Mouse (Mus musculus): ENCODE measurements at regions not wholly inside any gene's neighbourhood (a gene's known extent, or its start where the extent isn't known, plus 50 kb on each side); places are given as distances from the start of the nearest gene placed in this dataset.

GRCm38 (mm10) chr10:83945503-83945902 lies 222.8 kb downstream of the 1500009L16Rik start:
- no peak overlapping the region for H3K9ac ChIP-seq
- H3K4me1 ChIP-seq, result no peaks in the 10 kb centered on the region
- no peak overlapping the region for H3K4me3 ChIP-seq
- H3K36me3 ChIP-seq (replicated peaks), result no peaks in the 10 kb centered on the region
- no peak overlapping the region for H3K4me2 ChIP-seq
- no peaks in the 10 kb centered on the region for H3K9me3 ChIP-seq
- ATAC-seq (replicated peaks), result no peak
- 87% methylated on average over 9 of the region's 9 CpGs for WGBS
- H3K27me3 ChIP-seq (replicated peaks), result no peaks in the 10 kb centered on the region
- no peak overlapping the region for H3K27ac ChIP-seq

GRCm38 (mm10) chr10:83946186-83947176 lies 223.8 kb downstream of the 1500009L16Rik start:
- no peak for ATAC-seq (replicated peaks)
- WGBS, result 75% methylated on average over 11 of the region's 11 CpGs
- H3K27ac ChIP-seq, result no peak overlapping the region

GRCm38 (mm10) chr10:83957118-83957759 lies 234.6 kb downstream of the 1500009L16Rik start:
- WGBS, result 68% methylated on average over 18 of the region's 18 CpGs
- ATAC-seq (replicated peaks), result no peak
- Histone ChIP-seq H3K36me3 (replicated peaks) (no peaks in the 10 kb centered on the region), H3K4me3 (no peak overlapping the region), H3K4me1 (no peaks in the 10 kb centered on the region), H3K9ac (no peak overlapping the region), H3K27me3 (replicated peaks) (no peaks in the 10 kb centered on the region), H3K9me3 (no peaks in the 10 kb centered on the region), H3K4me2 (no peak overlapping the region), H3K27ac (no peak overlapping the region)

More at GRCm38 (mm10) chr10:83946186-83947176, 223.8 kb downstream of the 1500009L16Rik start:
- Histone ChIP-seq H3K4me3 (no peak overlapping the region), H3K9ac (no peak overlapping the region), H3K4me1 (no peaks in the 10 kb centered on the region), H3K9me3 (no peaks in the 10 kb centered on the region), H3K36me3 (replicated peaks) (no peaks in the 10 kb centered on the region), H3K27me3 (replicated peaks) (no peaks in the 10 kb centered on the region), H3K4me2 (no peak overlapping the region)

DNA sequence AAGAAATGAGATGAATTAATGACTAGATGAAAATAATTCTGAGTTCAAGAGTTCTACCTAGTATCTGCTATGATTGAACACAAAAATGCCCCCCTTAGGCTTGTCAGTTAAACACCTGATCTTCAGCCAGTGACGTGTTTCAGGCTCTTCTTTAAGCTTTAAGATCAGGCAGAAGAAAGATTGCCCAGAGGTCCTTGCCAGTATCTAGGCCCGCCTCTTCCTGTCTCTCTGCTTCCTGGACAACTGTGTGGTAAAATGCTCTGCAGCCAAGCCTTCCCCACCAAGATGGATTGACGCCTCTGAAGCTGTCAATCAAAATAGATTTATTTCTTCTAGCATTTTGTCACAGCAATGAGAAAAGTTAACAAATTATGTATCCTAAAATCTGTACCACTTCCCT lies 235.7 kb downstream of the 1500009L16Rik start:
- H3K36me3 ChIP-seq (replicated peaks), result no peaks in the 10 kb centered on the region
- H3K27ac ChIP-seq, result no peak overlapping the region
- H3K9me3 ChIP-seq, result no peaks in the 10 kb centered on the region
- no peak overlapping the region for H3K4me2 ChIP-seq
- WGBS, result 84% methylated on average over 3 of the region's 3 CpGs
- no peak overlapping the region for H3K4me3 ChIP-seq
- H3K27me3 ChIP-seq (replicated peaks), result no peaks in the 10 kb centered on the region
- no peaks in the 10 kb centered on the region for H3K4me1 ChIP-seq
- H3K9ac ChIP-seq, result no peak overlapping the region
- no peak for ATAC-seq (replicated peaks)

GRCm38 (mm10) chr10:83958826-83959225 lies 236.2 kb downstream of the 1500009L16Rik start:
- WGBS, result 83% methylated on average over 2 of the region's 2 CpGs
- ATAC-seq (replicated peaks), result no peak
- no peak overlapping the region for H3K27ac ChIP-seq
- no peaks in the 10 kb centered on the region for H3K4me1 ChIP-seq
- H3K9me3 ChIP-seq, result no peaks in the 10 kb centered on the region
- no peaks in the 10 kb centered on the region for H3K36me3 ChIP-seq (replicated peaks)
- no peak overlapping the region for H3K4me2 ChIP-seq
- H3K4me3 ChIP-seq, result no peak overlapping the region
- H3K9ac ChIP-seq, result no peak overlapping the region
- no peaks in the 10 kb centered on the region for H3K27me3 ChIP-seq (replicated peaks)

GRCm38 (mm10) chr10:83963232-83963760 lies 240.6 kb downstream of the 1500009L16Rik start:
- no peak for ATAC-seq (replicated peaks)

DNA sequence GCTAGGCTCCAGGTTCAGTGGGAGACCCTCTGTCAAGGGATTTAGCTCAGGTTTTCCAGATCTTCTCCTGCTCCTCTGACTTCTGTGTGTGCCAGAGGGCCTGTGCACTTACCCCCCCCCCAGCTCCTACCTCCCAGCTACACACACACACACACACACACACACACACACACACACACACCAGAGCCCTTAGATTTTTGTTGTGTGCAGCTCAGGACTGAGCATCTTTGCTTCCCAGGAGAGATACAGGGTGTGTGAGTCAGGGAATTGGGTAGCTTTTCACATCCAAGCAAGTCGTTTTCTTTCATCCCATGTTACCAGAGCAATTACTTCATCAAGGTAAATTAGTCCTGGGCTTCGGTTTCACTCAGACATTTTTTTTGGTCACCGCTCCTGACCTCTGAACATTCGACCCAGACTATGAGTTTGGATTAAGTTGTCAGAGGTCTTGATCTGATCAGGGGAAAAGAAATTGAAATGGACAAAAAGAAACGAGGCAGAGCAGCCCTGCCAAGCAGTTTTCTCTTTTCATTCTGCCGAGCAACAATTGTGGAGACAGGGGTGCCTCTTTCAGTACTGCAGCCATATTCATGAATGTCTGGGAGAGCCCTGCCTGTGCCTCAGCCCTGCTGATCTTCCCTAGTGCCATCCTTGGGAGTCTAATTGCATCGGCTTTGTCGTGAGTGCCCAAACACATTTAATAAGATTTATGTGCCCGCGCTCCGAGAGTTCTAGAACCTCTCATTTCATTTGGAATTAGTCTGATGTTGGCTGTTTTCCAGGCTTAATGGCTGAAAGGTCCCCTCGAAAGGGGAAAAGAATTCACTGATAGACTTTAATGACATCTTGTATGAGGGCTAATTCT lies 241.3 kb downstream of the 1500009L16Rik start:
- no peaks in the 10 kb centered on the region for H3K36me3 ChIP-seq (replicated peaks)
- H3K9ac ChIP-seq, result no peak overlapping the region
- 18% methylated on average over 12 of the region's 12 CpGs for WGBS
- H3K9me3 ChIP-seq, result no peaks in the 10 kb centered on the region
- H3K27me3 ChIP-seq (replicated peaks), result no peaks in the 10 kb centered on the region
- H3K4me2 ChIP-seq, result no peak overlapping the region
- H3K4me1 ChIP-seq, result peaks cover 13% of the 10 kb centered on the region
- no peak overlapping the region for H3K4me3 ChIP-seq
- no peak overlapping the region for H3K27ac ChIP-seq
- ATAC-seq (replicated peaks), result no peak

More at GRCm38 (mm10) chr10:83963232-83963760, 240.6 kb downstream of the 1500009L16Rik start:
- no peak overlapping the region for H3K4me2 ChIP-seq
- H3K4me3 ChIP-seq, result no peak overlapping the region
- H3K27me3 ChIP-seq (replicated peaks), result no peaks in the 10 kb centered on the region
- peaks cover 13% of the 10 kb centered on the region for H3K4me1 ChIP-seq
- H3K27ac ChIP-seq, result no peak overlapping the region
- H3K9ac ChIP-seq, result no peak overlapping the region
- H3K36me3 ChIP-seq (replicated peaks), result no peaks in the 10 kb centered on the region
- 79% methylated on average over 12 of the region's 12 CpGs for WGBS
- no peaks in the 10 kb centered on the region for H3K9me3 ChIP-seq

DNA sequence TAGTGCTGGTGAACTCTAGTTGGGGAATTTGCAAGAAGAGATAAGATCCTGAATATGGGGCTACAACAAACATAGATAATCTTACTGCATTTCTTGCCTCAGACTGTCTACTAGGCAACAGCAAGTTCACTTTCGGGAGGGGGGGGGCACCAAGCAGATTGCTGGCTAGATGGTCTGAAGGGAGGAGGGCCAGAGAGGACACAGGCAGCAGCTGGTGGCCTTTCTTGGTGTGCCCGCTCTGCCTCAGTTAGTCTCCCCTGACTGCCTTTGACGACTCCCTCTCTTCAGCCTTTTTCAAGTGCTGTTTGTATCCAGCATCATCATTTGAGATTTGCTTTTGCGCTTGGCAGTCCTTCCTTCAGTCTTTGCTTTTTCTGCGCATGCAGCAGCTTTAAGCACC lies 242.2 kb downstream of the 1500009L16Rik start:
- H3K4me2 ChIP-seq, result no peak overlapping the region
- no peaks in the 10 kb centered on the region for H3K9me3 ChIP-seq
- H3K4me1 ChIP-seq, result peaks cover 13% of the 10 kb centered on the region
- H3K4me3 ChIP-seq, result no peak overlapping the region
- H3K36me3 ChIP-seq (replicated peaks), result no peaks in the 10 kb centered on the region
- no peaks in the 10 kb centered on the region for H3K27me3 ChIP-seq (replicated peaks)
- no peak for ATAC-seq (replicated peaks)
- H3K27ac ChIP-seq, result no peak overlapping the region
- no peak overlapping the region for H3K9ac ChIP-seq
- WGBS, result 37% methylated on average over 5 of the region's 5 CpGs

- Histone ChIP-seq H3K4me1 (no peaks in the 10 kb centered on the region), H3K27ac (no peak overlapping the region), H3K4me3 (no peak overlapping the region), H3K4me2 (no peak overlapping the region), H3K36me3 (replicated peaks) (no peaks in the 10 kb centered on the region), H3K9me3 (no peaks in the 10 kb centered on the region), H3K27me3 (replicated peaks) (no peaks in the 10 kb centered on the region), H3K9ac (no peak overlapping the region)
- no peak for ATAC-seq (replicated peaks)
- WGBS, result 74% methylated on average over 3 of the region's 3 CpGs
These were observed 247.8 kb downstream of the 1500009L16Rik start for GRCm38 (mm10) chr10:83970501-83970900.

- ATAC-seq (replicated peaks), result no peak
- Histone ChIP-seq H3K27me3 (replicated peaks) (no peaks in the 10 kb centered on the region), H3K36me3 (replicated peaks) (no peaks in the 10 kb centered on the region), H3K9me3 (no peaks in the 10 kb centered on the region), H3K4me3 (no peak overlapping the region), H3K27ac (no peak overlapping the region), H3K4me2 (no peak overlapping the region), H3K9ac (no peak overlapping the region), H3K4me1 (peaks cover 5% of the 10 kb centered on the region)
- 94% methylated on average over 6 of the region's 6 CpGs for WGBS
These were observed 251.9 kb downstream of the 1500009L16Rik start for GRCm38 (mm10) chr10:83974548-83974947.

DNA sequence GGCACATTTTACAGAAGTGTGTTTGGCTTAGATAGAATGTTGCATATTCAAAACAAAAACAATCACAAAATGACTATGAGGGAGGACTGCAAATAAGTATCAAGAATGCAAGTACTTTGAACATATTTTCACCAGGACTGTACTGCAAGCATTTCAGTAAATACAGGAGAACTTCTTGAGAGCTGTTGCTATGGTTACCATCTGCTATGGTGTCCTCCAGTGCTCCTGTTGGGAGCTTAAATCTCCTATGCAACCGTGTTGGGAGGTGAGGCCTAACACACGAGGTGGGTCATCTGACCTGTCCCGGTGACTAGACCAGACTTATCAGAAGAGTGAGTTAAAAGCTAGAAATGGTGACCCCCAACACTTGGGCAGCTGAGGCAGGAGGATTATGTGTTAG lies 253.9 kb downstream of the 1500009L16Rik start:
- Histone ChIP-seq H3K4me1 (peaks cover 5% of the 10 kb centered on the region), H3K9me3 (no peaks in the 10 kb centered on the region), H3K4me3 (no peak overlapping the region), H3K4me2 (no peak overlapping the region), H3K36me3 (replicated peaks) (no peaks in the 10 kb centered on the region), H3K27me3 (replicated peaks) (no peaks in the 10 kb centered on the region), H3K27ac (no peak overlapping the region), H3K9ac (no peak overlapping the region)
- WGBS, result 19% methylated on average over 3 of the region's 3 CpGs
- 0 out of 2 replicates have a peak, but pooled peaks have one; percentile 39 for ATAC-seq (replicated peaks)

DNA sequence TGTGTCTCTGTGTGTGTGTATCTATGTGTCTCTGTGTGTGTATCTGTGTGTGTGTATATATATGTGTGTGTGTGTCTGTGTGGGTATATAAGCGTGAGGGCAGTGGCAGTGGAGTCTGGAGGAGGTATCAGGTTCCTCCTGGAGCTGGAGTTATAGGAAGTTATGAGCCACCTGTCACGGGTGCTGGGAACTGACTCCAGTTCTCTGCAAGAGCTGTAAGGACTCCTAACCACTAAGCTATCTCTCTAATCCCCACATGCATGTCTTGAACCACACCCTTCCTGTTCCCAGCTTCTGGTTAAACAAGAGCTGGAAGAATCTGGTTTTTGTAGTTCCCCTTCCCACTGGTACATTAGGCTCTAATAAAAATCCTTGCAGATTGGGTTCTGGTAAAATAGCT lies 257.3 kb downstream of the 1500009L16Rik start:
- no peak overlapping the region for H3K4me2 ChIP-seq
- no peak for ATAC-seq (replicated peaks)
- no peaks in the 10 kb centered on the region for H3K9me3 ChIP-seq
- H3K36me3 ChIP-seq (replicated peaks), result no peaks in the 10 kb centered on the region
- H3K4me1 ChIP-seq, result peaks cover 5% of the 10 kb centered on the region
- H3K27ac ChIP-seq, result no peak overlapping the region
- no peak overlapping the region for H3K9ac ChIP-seq
- WGBS, result 85% methylated on average over 2 of the region's 2 CpGs
- no peaks in the 10 kb centered on the region for H3K27me3 ChIP-seq (replicated peaks)
- H3K4me3 ChIP-seq, result no peak overlapping the region

Data from midbrain, embryonic 15.5 days (tissue).